Mouse (Mus musculus): ENCODE results near the gene Rnf216.

GRCm38 (mm10) chr5:143150044-143150443 lies 37.2 kb upstream of the Rnf216 start:
- no peak for TF ChIP-seq POLR2A (IDR thresholded peaks at IDR 0.05; ENCODE audit: control insufficient read depth, extremely low read depth, insufficient read depth, low read length, poor library complexity)
- TF ChIP-seq CTCF (IDR thresholded peaks at IDR 0.05; ENCODE audit: borderline replicate concordance, control insufficient read depth, extremely low read depth, insufficient read depth, low read length, poor library complexity), result no peak
